ENCODE assay signal across 10 mouse cellular contexts in the genomic region with DNA sequence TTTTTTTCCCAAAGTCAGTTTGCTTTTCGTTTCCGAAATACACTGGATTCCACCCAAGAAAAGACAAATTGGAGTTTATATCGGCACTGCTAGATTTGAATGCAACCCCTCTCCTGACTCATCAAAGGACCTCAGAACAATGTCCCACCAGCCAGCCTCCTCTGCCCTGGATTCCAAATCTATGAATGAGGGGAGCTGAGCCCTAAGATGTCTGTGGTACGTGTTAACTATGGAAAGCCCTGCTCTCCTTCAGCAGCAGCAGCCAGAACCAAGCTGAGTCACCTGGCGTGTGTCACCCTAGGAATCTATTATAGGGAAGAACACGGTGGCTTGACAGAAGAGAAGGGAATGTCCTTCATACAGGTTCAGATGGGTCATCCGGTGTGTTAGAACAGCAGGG.
"Had no signal": no experiment of that assay in that cellular context is flagged by ENCODE, and none has a peak within 500 bp of the region (broad histone marks: within the 10 kb centered on the region; RNA-seq: fewer than 3 reads in every experiment).

No protein-coding gene starts in this region.

- ATAC-seq: liver, postnatal 0 days; lung, postnatal 0 days; midbrain, embryonic 13.5 days; midbrain, embryonic 15.5 days had no signal

- DNase-seq: liver, postnatal 0 days; lung, adult 2 months; lung, postnatal 14 days; lung, postnatal 36 days; thymus, adult 2 months; thymus, postnatal 25 days; thymus, postnatal 4 days had no signal
